Mouse (Mus musculus) bone marrow, adult 2 months (tissue): ENCODE results near the gene Usp37. TPM values are rescaled to one million over a fixed set of nuclear protein-coding genes. Genes with fewer than 3 reads are reported as not detected.
A peak's percentile ranks its signal among the peaks of the same experiment; 100 is the strongest.

Experiments used
- H3K27ac ChIP-seq: fragments of 200-500 bp; 2 replicates; pipeline ENCODE4 v1.5.1; 2012; ENCODE audit warnings: low read depth, mild to moderate bottlenecking, control low read depth, inconsistent platforms, low read length; ENCODE audit not compliant: control insufficient read depth, poor library complexity, insufficient read depth
- H3K4me1 ChIP-seq: fragments of 200-500 bp; 2 replicates; pipeline ENCODE4 v1.6.1; 2011; ENCODE audit warnings: low read length; ENCODE audit not compliant: control insufficient read depth, insufficient read depth
- H3K4me3 ChIP-seq: fragments of 200-500 bp; replicated peaks from 2 replicates; pipeline ENCODE3; 2011; ENCODE audit warnings: mild to moderate bottlenecking, low read depth, low read length, control low read depth; ENCODE audit not compliant: control insufficient read depth
- CTCF ChIP-seq: fragments of 200-500 bp; IDR thresholded peaks from 2 replicates; pipeline ENCODE4 v1.5.1; 2011; ENCODE audit warnings: low read length, control low read depth; ENCODE audit not compliant: control insufficient read depth, insufficient read depth
- POLR2A ChIP-seq: fragments of 200-500 bp; IDR thresholded peaks from 2 replicates; pipeline ENCODE4 v1.6.1; 2011; ENCODE audit warnings: low read depth, mild to moderate bottlenecking, control low read depth, low read length, borderline replicate concordance; ENCODE audit not compliant: control insufficient read depth
- WGBS: fragments of 180-500 bp; shearing (Covaris S2); methylation state at CpG from one replicate; pipeline ENCODE4 v1.1.7; 2018; 5-methylcytosine and 5-hydroxymethylcytosine counted together
- polyA plus RNA-seq: library from polyadenylated mRNA; stranded (reverse); fragments of >200 nt; gene quantifications from 2 replicates; pipeline ENCODE4 v1.2.4, GENCODE M21; 2011; ENCODE audit warnings: low replicate concordance; ENCODE audit not compliant: missing spikeins, insufficient read depth, insufficient read length

The Usp37 gene
- polyA plus RNA-seq: 8.7 and 10.1 TPM in 2 replicates

GRCm38 (mm10) chr1:74544184-74544583 lies at the start of gene Usp37:
TSS of gene Usp37 (minus strand) at chr1:74544284.
- Histone ChIP-seq H3K27ac (no peak within 1 kb of the TSS), H3K4me3 (no peak within 1 kb of the TSS), H3K4me1 (no peaks in the 10 kb centered on the region)
- WGBS: 85% methylated on average over 4 of the region's 4 CpGs
- TF ChIP-seq POLR2A (no peak), CTCF (no peak)

GRCm38 (mm10) chr1:74587773-74588445 lies 43.8 kb upstream of the Usp37 start, which contains the start of the genes Zfp142 and Bcs1l:
TSS of gene Zfp142 (minus strand) at chr1:74588246.
TSS of gene Bcs1l (plus strand) at chr1:74588289.
- TF ChIP-seq POLR2A (0 out of 2 replicates have a peak, but pooled peaks have one; percentile 41), CTCF (no peak)
- WGBS: under 1% methylated on average over 48 of the region's 48 CpGs
- peaks cover 1% of the 10 kb centered on the region for H3K4me1 ChIP-seq
- peak within 1 kb of the TSS; percentile 93 for H3K4me3 ChIP-seq
- H3K27ac ChIP-seq: peak within 1 kb of the TSS; percentile 73

- H3K27ac ChIP-seq: peak overlapping the region; percentile 73
- TF ChIP-seq CTCF (no peak), POLR2A (no peak)
- under 1% methylated on average over 24 of the region's 24 CpGs for WGBS
These were observed 43.2 kb upstream of the Usp37 start for GRCm38 (mm10) chr1:74587233-74587772.

DNA sequence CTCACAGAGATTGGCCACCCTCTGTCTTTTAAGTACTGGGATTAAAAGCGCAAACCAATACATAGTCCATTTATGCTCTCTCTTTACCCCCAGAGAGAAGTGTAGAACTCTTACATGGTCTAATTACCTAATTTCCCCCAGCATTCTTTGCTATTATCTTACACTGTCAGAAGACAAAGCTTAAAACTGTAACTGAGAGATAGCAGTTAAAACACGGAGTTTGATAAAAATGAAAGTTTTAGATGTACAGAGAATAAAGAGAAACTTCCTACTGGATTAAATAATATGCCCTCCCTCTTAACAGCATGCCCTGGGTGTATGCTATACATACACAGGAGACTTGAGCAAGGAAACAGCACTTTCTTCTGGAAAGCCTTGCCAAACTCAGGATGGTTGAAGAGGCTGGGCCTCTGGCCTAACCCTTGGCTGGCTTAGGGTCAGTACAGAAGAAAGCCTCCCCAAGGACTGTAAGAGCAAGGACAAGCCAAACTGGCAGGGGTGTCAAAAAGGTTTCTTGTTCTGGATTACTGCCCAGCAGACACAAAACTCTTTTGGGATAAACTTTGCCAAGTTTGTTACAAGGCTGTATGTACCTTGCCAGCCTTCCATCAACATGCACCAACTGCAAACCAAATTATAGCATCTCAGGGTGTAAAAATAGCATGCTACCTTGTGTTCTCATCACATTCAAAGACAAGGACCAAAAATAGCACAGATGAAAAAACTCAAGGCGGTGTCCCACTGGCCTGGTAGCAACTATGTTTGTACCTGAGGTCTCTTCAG lies 40.7 kb upstream of the Usp37 start:
- 75% methylated on average over 3 of the region's 3 CpGs for WGBS
- Histone ChIP-seq H3K4me3 (no peak overlapping the region), H3K27ac (no peak overlapping the region), H3K4me1 (peaks cover 1% of the 10 kb centered on the region)
- TF ChIP-seq POLR2A (no peak), CTCF (no peak)

More at GRCm38 (mm10) chr1:74587233-74587772, 43.2 kb upstream of the Usp37 start:
- peak overlapping the region; percentile 93 for H3K4me3 ChIP-seq
- peaks cover 1% of the 10 kb centered on the region for H3K4me1 ChIP-seq

DNA sequence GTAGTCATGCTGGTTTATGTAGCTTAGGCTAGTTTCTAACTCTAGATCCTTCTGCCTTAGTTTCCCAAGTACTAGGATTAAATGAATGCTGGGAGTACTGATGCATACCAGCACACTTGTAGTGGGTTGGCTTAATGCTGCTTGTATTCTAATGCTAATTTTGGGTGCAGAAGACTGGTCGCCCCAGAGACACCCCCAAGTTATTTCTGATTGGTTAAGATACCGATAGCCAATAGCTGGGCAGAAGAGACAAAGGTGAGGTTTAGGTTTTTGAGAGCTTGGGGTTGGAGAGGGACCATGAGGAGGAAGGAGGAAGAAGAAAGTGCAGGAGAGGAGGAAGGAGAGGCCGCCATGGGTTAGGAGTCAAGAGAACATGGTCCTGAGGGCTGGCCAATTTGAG lies 38.5 kb upstream of the Usp37 start:
- Histone ChIP-seq H3K4me3 (no peak overlapping the region), H3K27ac (no peak overlapping the region), H3K4me1 (no peaks in the 10 kb centered on the region; the same call in 1 of the 2 replicates)
- WGBS: 82% methylated on average over 3 of the region's 3 CpGs
- no peak for TF ChIP-seq CTCF
- no peak for TF ChIP-seq POLR2A

GRCm38 (mm10) chr1:74569739-74570719 lies 25.9 kb upstream of the Usp37 start:
- TF ChIP-seq CTCF: no peak
- no peak for TF ChIP-seq POLR2A
- 91% methylated on average over 29 of the region's 29 CpGs for WGBS
- H3K27ac ChIP-seq: no peak overlapping the region

GRCm38 (mm10) chr1:74565834-74566233 lies 21.8 kb upstream of the Usp37 start:
- WGBS: 34% methylated on average over 6 of the region's 6 CpGs
- no peak overlapping the region for H3K27ac ChIP-seq
- TF ChIP-seq POLR2A (no peak), CTCF (no peak)
- no peak overlapping the region for H3K4me3 ChIP-seq
- no peaks in the 10 kb centered on the region for H3K4me1 ChIP-seq

More at GRCm38 (mm10) chr1:74569739-74570719, 25.9 kb upstream of the Usp37 start:
- Histone ChIP-seq H3K4me1 (no peaks in the 10 kb centered on the region), H3K4me3 (no peak overlapping the region)
